Mouse (Mus musculus): ENCODE measurements around the gene Hivep1. TPM values are rescaled to one million over a fixed set of nuclear protein-coding genes. Genes with fewer than 3 reads are reported as not detected.

Gene Hivep1
- total RNA-seq, 1 experiment, result 8.1 TPM

DNA sequence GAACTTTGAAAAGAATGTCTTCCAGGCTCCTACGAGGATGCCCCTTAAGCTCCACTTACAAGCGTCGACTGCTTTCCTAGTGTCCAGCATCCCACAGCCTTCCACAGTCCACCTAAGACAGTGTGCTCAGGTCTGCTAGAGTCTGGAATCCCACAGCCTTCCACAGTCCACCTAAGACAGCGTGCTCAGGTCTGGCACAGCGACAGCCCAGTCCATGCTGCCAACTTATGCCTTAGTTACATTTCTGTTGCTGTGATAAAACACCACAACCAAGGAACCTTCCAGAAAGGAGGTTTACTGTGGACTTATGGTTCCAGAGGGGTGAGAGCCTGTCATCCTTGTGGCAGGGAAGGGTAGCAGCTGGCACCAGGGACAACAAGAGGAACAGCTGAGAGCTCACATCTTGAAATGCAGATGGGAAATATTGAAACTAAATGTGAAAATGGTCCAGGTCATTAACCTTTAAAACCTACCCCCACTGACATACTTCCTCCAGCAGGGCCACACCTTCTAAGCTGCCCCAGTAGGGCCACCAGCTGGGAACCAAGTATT is 25.0 kb downstream of the Hivep1 start:
- in situ Hi-C loops (cut with MboI; ENCODE audit: low sequenced_read_pairs in 2 of 2, unreplicated experiment in 2 of 2), result no loop called here
- TF ChIP-seq ZC3H11A (IDR thresholded peaks at IDR 0.05; ENCODE audit: borderline replicate concordance, low read depth, low read length) (no peak), MAFK (IDR thresholded peaks at IDR 0.05; ENCODE audit: insufficient read depth, low read depth, low read length) (no peak), HCFC1 (IDR thresholded peaks at IDR 0.05; ENCODE audit: borderline replicate concordance, insufficient read depth, low read length) (no peak), CHD2 (IDR thresholded peaks at IDR 0.05; ENCODE audit: low read depth, low read length) (no peak), ZNF384 (IDR thresholded peaks at IDR 0.05; ENCODE audit: low read depth, low read length) (no peak)

DNA sequence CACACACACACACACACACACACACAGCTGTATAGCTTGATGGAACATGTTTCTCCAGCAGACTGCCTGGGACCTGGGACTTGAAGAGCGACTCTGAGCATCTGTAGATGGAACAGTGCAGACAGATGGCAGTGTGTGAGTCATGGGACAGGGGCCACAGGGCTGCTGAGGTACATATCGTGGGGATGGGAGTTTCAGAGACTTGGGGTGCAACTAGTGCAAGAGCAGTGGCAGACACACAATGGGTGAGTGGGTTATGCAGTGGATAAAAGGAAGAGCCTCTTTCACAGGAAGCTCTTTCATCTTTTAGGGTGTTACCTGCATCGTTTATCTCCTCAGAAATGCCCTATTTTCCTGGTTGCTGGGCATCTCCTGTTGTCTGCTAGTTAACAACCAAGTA is 25.8 kb downstream of the Hivep1 start:
- H3K9me3 ChIP-seq (ENCODE audit: control insufficient read depth, insufficient read depth, low read depth, low read length), result no peaks in the 10 kb centered on the region

More for the DNA sequence above, 25.0 kb downstream of the Hivep1 start:
- no peak overlapping the region for H3K4me3 ChIP-seq (ENCODE audit: insufficient read depth in 1 of 2, low read depth in 1 of 2, low read length in 2 of 2, poor library complexity in 1 of 2, severe bottlenecking in 1 of 2)
- no peaks in the 10 kb centered on the region for H3K9me3 ChIP-seq (ENCODE audit: control insufficient read depth, insufficient read depth, low read depth, low read length)
- H3K9ac ChIP-seq (ENCODE audit: insufficient read depth, low read depth, low read length, poor library complexity, severe bottlenecking), result no peak overlapping the region
- H3K36me3 ChIP-seq (ENCODE audit: control insufficient read depth, insufficient read depth, low read length, poor library complexity, severe bottlenecking), result no peaks in the 10 kb centered on the region; the same call in 1 of the 2 replicates
- no peak overlapping the region for H3K27ac ChIP-seq (ENCODE audit: insufficient read depth, low read depth, low read length, poor library complexity, severe bottlenecking)
- H3K4me1 ChIP-seq (ENCODE audit: control insufficient read depth in 2 of 2, insufficient read depth in 2 of 2, low read length in 2 of 2, poor library complexity in 1 of 2), result no peaks in the 10 kb centered on the region
- DNase-seq (ENCODE audit: low read depth, low spot score), result no peak

DNA sequence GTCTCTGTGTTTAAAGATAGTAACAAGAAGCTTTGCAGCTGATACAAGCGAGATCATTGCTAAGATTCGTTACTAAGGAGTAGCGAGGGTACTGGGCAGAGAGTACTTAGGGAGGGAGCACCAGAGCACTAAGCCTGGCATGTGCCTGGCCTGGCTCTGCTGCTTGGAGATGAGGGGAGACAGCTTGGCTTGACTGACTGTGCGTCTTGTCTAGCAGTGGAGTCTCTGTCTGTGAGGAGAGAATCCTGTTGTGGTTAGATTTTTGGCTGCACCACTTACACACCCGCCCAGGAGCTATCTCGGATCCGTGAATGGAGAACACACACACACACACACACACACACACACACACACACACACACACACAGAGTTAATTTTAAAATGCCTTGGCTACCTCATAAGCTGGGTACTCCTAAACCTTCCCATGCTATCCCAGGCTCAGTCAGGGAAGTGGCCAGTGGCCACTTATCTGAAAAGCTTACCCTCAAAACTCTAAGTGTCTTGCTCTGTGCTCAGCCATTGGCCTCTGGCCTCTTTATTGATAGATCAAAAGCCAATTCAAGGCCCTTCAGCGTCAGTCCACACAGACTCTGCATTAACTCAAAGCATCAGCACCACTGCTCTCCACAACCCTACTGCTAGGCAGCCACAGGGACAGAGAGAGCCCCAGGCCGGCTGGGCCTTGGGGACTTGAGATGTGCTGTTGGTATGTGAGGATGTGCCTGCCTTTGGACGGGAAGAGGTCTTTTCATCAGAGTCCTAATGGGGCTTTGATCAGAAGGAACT is 28.5 kb downstream of the Hivep1 start:
- H3K36me3 ChIP-seq (ENCODE audit: control insufficient read depth, insufficient read depth, low read length, poor library complexity, severe bottlenecking), result no peaks in the 10 kb centered on the region
- H3K9me3 ChIP-seq (ENCODE audit: control insufficient read depth, insufficient read depth, low read depth, low read length), result no peaks in the 10 kb centered on the region
- no peak for DNase-seq (ENCODE audit: low read depth, low spot score)

More for the DNA sequence above, 25.8 kb downstream of the Hivep1 start:
- H3K4me1 ChIP-seq (ENCODE audit: control insufficient read depth in 2 of 2, insufficient read depth in 2 of 2, low read length in 2 of 2, poor library complexity in 1 of 2), result no peaks in the 10 kb centered on the region
- H3K4me3 ChIP-seq (ENCODE audit: insufficient read depth in 1 of 2, low read depth in 1 of 2, low read length in 2 of 2, poor library complexity in 1 of 2, severe bottlenecking in 1 of 2), result no peak overlapping the region
- no peaks in the 10 kb centered on the region; the same call in 1 of the 2 replicates for H3K36me3 ChIP-seq (ENCODE audit: control insufficient read depth, insufficient read depth, low read length, poor library complexity, severe bottlenecking)
- no peak overlapping the region for H3K9ac ChIP-seq (ENCODE audit: insufficient read depth, low read depth, low read length, poor library complexity, severe bottlenecking)
- TF ChIP-seq ZC3H11A (IDR thresholded peaks at IDR 0.05; ENCODE audit: borderline replicate concordance, low read depth, low read length) (no peak), MAFK (IDR thresholded peaks at IDR 0.05; ENCODE audit: insufficient read depth, low read depth, low read length) (no peak), ZNF384 (IDR thresholded peaks at IDR 0.05; ENCODE audit: low read depth, low read length) (no peak), CHD2 (IDR thresholded peaks at IDR 0.05; ENCODE audit: low read depth, low read length) (no peak), HCFC1 (IDR thresholded peaks at IDR 0.05; ENCODE audit: borderline replicate concordance, insufficient read depth, low read length) (no peak)
- no peak overlapping the region for H3K27ac ChIP-seq (ENCODE audit: insufficient read depth, low read depth, low read length, poor library complexity, severe bottlenecking)
- DNase-seq (ENCODE audit: low read depth, low spot score), result no peak
- in situ Hi-C loops (cut with MboI; ENCODE audit: low sequenced_read_pairs in 2 of 2, unreplicated experiment in 2 of 2), result no loop called here

DNA sequence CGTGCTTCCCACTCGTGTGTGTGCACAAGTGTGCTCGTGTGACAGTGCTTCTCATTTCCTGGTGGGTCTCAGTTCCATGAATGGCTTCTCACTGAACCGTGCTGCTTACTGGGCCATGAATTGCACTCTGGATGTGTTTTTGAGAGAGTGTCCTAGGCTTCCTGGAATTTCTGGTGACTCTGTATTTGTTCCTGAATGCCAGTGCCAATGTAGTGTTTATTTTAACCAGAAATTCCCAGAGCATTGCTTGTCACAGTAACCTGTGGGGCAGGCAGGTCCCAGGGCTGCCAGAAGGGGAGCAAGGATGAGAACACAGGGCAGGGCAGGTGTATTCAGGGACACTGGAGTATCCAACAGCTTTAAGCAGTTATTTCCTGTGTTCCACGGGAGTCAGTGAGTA is 36.5 kb downstream of the Hivep1 start:
- in situ Hi-C loops (cut with MboI; ENCODE audit: low sequenced_read_pairs in 2 of 2, unreplicated experiment in 2 of 2), result no loop called here
- no peaks in the 10 kb centered on the region for H3K9me3 ChIP-seq (ENCODE audit: control insufficient read depth, insufficient read depth, low read depth, low read length)
- no peak overlapping the region for H3K4me3 ChIP-seq (ENCODE audit: insufficient read depth in 1 of 2, low read depth in 1 of 2, low read length in 2 of 2, poor library complexity in 1 of 2, severe bottlenecking in 1 of 2)
- no peak overlapping the region for H3K9ac ChIP-seq (ENCODE audit: insufficient read depth, low read depth, low read length, poor library complexity, severe bottlenecking)
- H3K4me1 ChIP-seq (ENCODE audit: control insufficient read depth in 2 of 2, insufficient read depth in 2 of 2, low read length in 2 of 2, poor library complexity in 1 of 2), result no peaks in the 10 kb centered on the region
- no peak for DNase-seq (ENCODE audit: low read depth, low spot score)
- TF ChIP-seq CHD2 (IDR thresholded peaks at IDR 0.05; ENCODE audit: low read depth, low read length) (no peak), MAFK (IDR thresholded peaks at IDR 0.05; ENCODE audit: insufficient read depth, low read depth, low read length) (no peak), HCFC1 (IDR thresholded peaks at IDR 0.05; ENCODE audit: borderline replicate concordance, insufficient read depth, low read length) (no peak)
- H3K36me3 ChIP-seq (ENCODE audit: control insufficient read depth, insufficient read depth, low read length, poor library complexity, severe bottlenecking), result no peaks in the 10 kb centered on the region
- no peak overlapping the region for H3K27ac ChIP-seq (ENCODE audit: insufficient read depth, low read depth, low read length, poor library complexity, severe bottlenecking)

More for the DNA sequence above, 28.5 kb downstream of the Hivep1 start:
- Histone ChIP-seq H3K27ac (ENCODE audit: insufficient read depth, low read depth, low read length, poor library complexity, severe bottlenecking) (no peak overlapping the region), H3K4me3 (ENCODE audit: insufficient read depth in 1 of 2, low read depth in 1 of 2, low read length in 2 of 2, poor library complexity in 1 of 2, severe bottlenecking in 1 of 2) (no peak overlapping the region), H3K4me1 (ENCODE audit: control insufficient read depth in 2 of 2, insufficient read depth in 2 of 2, low read length in 2 of 2, poor library complexity in 1 of 2) (no peaks in the 10 kb centered on the region), H3K9ac (ENCODE audit: insufficient read depth, low read depth, low read length, poor library complexity, severe bottlenecking) (no peak overlapping the region)
- TF ChIP-seq HCFC1 (IDR thresholded peaks at IDR 0.05; ENCODE audit: borderline replicate concordance, insufficient read depth, low read length) (no peak), MAFK (IDR thresholded peaks at IDR 0.05; ENCODE audit: insufficient read depth, low read depth, low read length) (no peak), CHD2 (IDR thresholded peaks at IDR 0.05; ENCODE audit: low read depth, low read length) (no peak), ZNF384 (IDR thresholded peaks at IDR 0.05; ENCODE audit: low read depth, low read length) (no peak), ZC3H11A (IDR thresholded peaks at IDR 0.05; ENCODE audit: borderline replicate concordance, low read depth, low read length) (no peak)
- in situ Hi-C loops (cut with MboI; ENCODE audit: low sequenced_read_pairs in 2 of 2, unreplicated experiment in 2 of 2), result no loop called here

Measured in ES-E14 (cell line).